Mouse (Mus musculus): Measurements from ENCODE around the gene Taf3.

DNA sequence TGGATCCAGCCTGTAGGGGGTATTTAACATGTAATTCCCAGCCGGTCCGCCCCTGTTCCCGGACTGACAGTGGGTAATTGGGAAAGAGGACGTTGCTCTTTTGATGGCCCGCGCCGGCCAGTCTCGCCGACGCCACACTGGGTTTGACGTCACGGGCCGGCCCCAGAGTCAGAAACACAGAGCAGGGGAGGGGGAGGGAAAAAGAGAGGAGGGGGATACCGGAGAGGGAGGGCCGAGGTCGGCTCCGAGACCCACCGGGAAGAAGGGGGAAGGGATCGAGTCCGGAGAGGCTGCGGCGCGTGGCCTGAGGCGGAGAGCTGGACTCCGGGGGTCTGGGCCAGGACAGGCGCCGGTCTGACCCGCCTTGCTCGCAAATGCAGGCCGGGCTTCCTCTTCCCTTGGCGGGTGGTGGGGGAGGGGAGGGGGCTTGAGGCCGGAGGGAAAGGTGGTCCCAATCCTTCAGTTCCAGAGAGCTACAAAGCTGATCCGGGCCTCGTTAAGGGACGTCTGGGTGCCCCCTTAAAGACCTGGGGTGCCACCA, 167.3 kb downstream of the Taf3 start, which contains the start of gene 4930412O13Rik:
- TF ChIP-seq CTCF (IDR thresholded peaks at IDR 0.05; ENCODE audit: borderline replicate concordance, insufficient read depth, low read depth, low read length) (no peak), POLR2A (IDR thresholded peaks at IDR 0.05; ENCODE audit: borderline replicate concordance, insufficient read depth, low read length) (no peak)

Data from cerebellum, adult 2 months (tissue).